Mouse (Mus musculus): ENCODE results near the gene Os9. TPM values are rescaled to one million over a fixed set of nuclear protein-coding genes. Genes with fewer than 3 reads are reported as not detected.

Os9 gene
- total RNA-seq, 2 experiments from 2014 or later = 100 to 102 TPM

GRCm38 (mm10) chr10:127061513-127061912 lies 59.4 kb downstream of the Os9 start:
- Histone ChIP-seq H3K27ac (peak overlapping the region; percentile 14; the same call in 1 of the 2 replicates), H3K4me3 (no peak overlapping the region)
- TF ChIP-seq CTCF (conservative IDR thresholded peaks at IDR 0.05) = no peak
- DNase-seq (ENCODE audit: low spot score in 2 of 2) = no peak

GRCm38 (mm10) chr10:127061085-127061484 lies 59.8 kb downstream of the Os9 start:
- no peak for DNase-seq (ENCODE audit: low spot score in 2 of 2)
- H3K27ac ChIP-seq = peak overlapping the region; percentile 89; the same call in 1 of the 2 replicates
- H3K4me3 ChIP-seq = no peak overlapping the region
- TF ChIP-seq CTCF (conservative IDR thresholded peaks at IDR 0.05) = no peak

- DNase-seq (ENCODE audit: low spot score in 2 of 2) = peak; percentile 66 to 84
- Histone ChIP-seq H3K27ac (peak within 1 kb of the TSS; percentile 89), H3K4me3 (peak within 1 kb of the TSS; percentile 62)
- no peak for TF ChIP-seq CTCF (conservative IDR thresholded peaks at IDR 0.05)
Measured at GRCm38 (mm10) chr10:127059968-127060916, 60.7 kb downstream of the Os9 start, which contains the start of gene March9. Gene March9 (minus strand): TSS chr10:127060184.

GRCm38 (mm10) chr10:127059174-127059967 lies 61.6 kb downstream of the Os9 start:
- TF ChIP-seq CTCF (conservative IDR thresholded peaks at IDR 0.05) = no peak
- Histone ChIP-seq H3K27ac (peak overlapping the region; percentile 89), H3K4me3 (peak overlapping the region; percentile 62)
- DNase-seq (ENCODE audit: low spot score in 2 of 2) = no peak

GRCm38 (mm10) chr10:127058708-127059107 lies 62.2 kb downstream of the Os9 start:
- no peak for DNase-seq (ENCODE audit: low spot score in 2 of 2)
- Histone ChIP-seq H3K4me3 (peak overlapping the region; percentile 62), H3K27ac (no peak overlapping the region)
- no peak for TF ChIP-seq CTCF (conservative IDR thresholded peaks at IDR 0.05)

GRCm38 (mm10) chr10:127058161-127058560 lies 62.8 kb downstream of the Os9 start:
- Histone ChIP-seq H3K4me3 (peak overlapping the region; percentile 62), H3K27ac (no peak overlapping the region)
- peak; percentile 79 to 89 for DNase-seq (ENCODE audit: low spot score in 2 of 2)
- peak; percentile 99 for TF ChIP-seq CTCF (conservative IDR thresholded peaks at IDR 0.05)

GRCm38 (mm10) chr10:127056490-127056889 lies 64.4 kb downstream of the Os9 start:
- TF ChIP-seq CTCF (conservative IDR thresholded peaks at IDR 0.05) = no peak
- no peak for DNase-seq (ENCODE audit: low spot score in 2 of 2)

GRCm38 (mm10) chr10:127055406-127055805 lies 65.5 kb downstream of the Os9 start:
- no peak for TF ChIP-seq CTCF (conservative IDR thresholded peaks at IDR 0.05)

More at GRCm38 (mm10) chr10:127056490-127056889, 64.4 kb downstream of the Os9 start:
- no peak overlapping the region for H3K27ac ChIP-seq
- H3K4me3 ChIP-seq = no peak overlapping the region

GRCm38 (mm10) chr10:127054646-127055045 lies 66.3 kb downstream of the Os9 start:
- no peak overlapping the region for H3K27ac ChIP-seq
- no peak for TF ChIP-seq CTCF (conservative IDR thresholded peaks at IDR 0.05)
- no peak for DNase-seq (ENCODE audit: low spot score in 2 of 2)
- H3K4me3 ChIP-seq = no peak overlapping the region

More at GRCm38 (mm10) chr10:127055406-127055805, 65.5 kb downstream of the Os9 start:
- Histone ChIP-seq H3K4me3 (no peak overlapping the region), H3K27ac (no peak overlapping the region)
- no peak for DNase-seq (ENCODE audit: low spot score in 2 of 2)

GRCm38 (mm10) chr10:127050119-127050474 lies 70.8 kb downstream of the Os9 start:
- no peak overlapping the region for H3K27ac ChIP-seq
- H3K4me3 ChIP-seq = no peak overlapping the region
- TF ChIP-seq CTCF (conservative IDR thresholded peaks at IDR 0.05) = no peak
- DNase-seq (ENCODE audit: low spot score in 2 of 2) = no peak

GRCm38 (mm10) chr10:127049395-127050118 lies 71.4 kb downstream of the Os9 start:
- Histone ChIP-seq H3K27ac (no peak overlapping the region), H3K4me3 (no peak overlapping the region)
- peak; percentile 35 for TF ChIP-seq CTCF (conservative IDR thresholded peaks at IDR 0.05)
- no peak for DNase-seq (ENCODE audit: low spot score in 2 of 2)

GRCm38 (mm10) chr10:127048608-127049394 lies 72.1 kb downstream of the Os9 start:
- TF ChIP-seq CTCF (conservative IDR thresholded peaks at IDR 0.05) = peak; percentile 52
- no peak overlapping the region for H3K27ac ChIP-seq
- no peak overlapping the region for H3K4me3 ChIP-seq
- no peak for DNase-seq (ENCODE audit: low spot score in 2 of 2)

Data from layer of hippocampus, adult 2 months (tissue).